Mouse (Mus musculus) MEL (cell line): Measurements from ENCODE around the gene Nf1. TPM values are rescaled to one million over a fixed set of nuclear protein-coding genes. Genes with fewer than 3 reads are reported as not detected.

ENCODE experiments used
- DNase-seq: peaks from one replicate; pipeline ENCODE4 v3.0.0; 2011; ENCODE audit warnings: low read depth, low spot score
- H3K27ac ChIP-seq: 2 replicates; pipeline ENCODE4 v1.5.1; 2012; ENCODE audit warnings: low read depth, mild to moderate bottlenecking, control low read depth, low read length, moderate library complexity; ENCODE audit not compliant: control insufficient read depth
- H3K27me3 ChIP-seq, 2 experiments: fragments of 150-350 bp in 1 of 2; sonication (generic) in 1 of 2; 2 replicates each; pipeline ENCODE4 v1.6.1; 2012; ENCODE audit warnings: low read length in 2 of 2, mild to moderate bottlenecking in 2 of 2, improper control_type of control experiment in 1 of 2, moderate library complexity in 1 of 2; ENCODE audit not compliant: insufficient read depth in 2 of 2, control insufficient read depth in 1 of 2
- H3K36me3 ChIP-seq, 2 experiments: 2 replicates each; pipeline ENCODE4 v1.6.1; 2012 to 2014; ENCODE audit warnings: low read length in 2 of 2, improper control_type of control experiment in 1 of 2, inconsistent platforms in 1 of 2, mild to moderate bottlenecking in 1 of 2; ENCODE audit not compliant: insufficient read depth in 2 of 2, control insufficient read depth in 1 of 2
- H3K4me1 ChIP-seq, 2 experiments: fragments of 150-350 bp in 1 of 2; sonication (generic) in 1 of 2; 2 replicates each; pipeline ENCODE4 v1.6.1; 2012; ENCODE audit warnings: low read length in 2 of 2, improper control_type of control experiment in 1 of 2, mild to moderate bottlenecking in 1 of 2; ENCODE audit not compliant: insufficient read depth in 2 of 2, control insufficient read depth in 1 of 2
- H3K4me3 ChIP-seq, 2 experiments: fragments of 150-350 bp in 1 of 2; sonication (generic) in 1 of 2; 2 replicates each; pipeline ENCODE4 v1.5.1; 2012; ENCODE audit warnings: low read depth in 2 of 2, low read length in 2 of 2, mild to moderate bottlenecking in 2 of 2, moderate library complexity in 2 of 2, control low read depth in 1 of 2, improper control_type of control experiment in 1 of 2; ENCODE audit not compliant: control insufficient read depth in 1 of 2, insufficient read depth in 1 of 2
- H3K79me2 ChIP-seq: 2 replicates; pipeline ENCODE4 v1.6.1; 2012; ENCODE audit warnings: mild to moderate bottlenecking, low read length, moderate library complexity; ENCODE audit not compliant: control insufficient read depth, poor library complexity, insufficient read depth
- H3K9ac ChIP-seq: 2 replicates; pipeline ENCODE4 v1.6.1; 2012; ENCODE audit warnings: low read depth, mild to moderate bottlenecking, control low read depth, low read length, moderate library complexity; ENCODE audit not compliant: control insufficient read depth, poor library complexity, severe bottlenecking
- H3K9me3 ChIP-seq: fragments of 150-350 bp; sonication (generic); replicated peaks from 2 replicates; pipeline ENCODE4 v1.6.1; 2012; ENCODE audit warnings: mild to moderate bottlenecking, low read length, improper control_type of control experiment, moderate library complexity; ENCODE audit not compliant: insufficient read depth
- BHLHE40 ChIP-seq: IDR thresholded peaks from 2 replicates; pipeline ENCODE4 v1.6.1; 2012; ENCODE audit warnings: low read depth, mild to moderate bottlenecking, inconsistent platforms, low read length, improper control_type of control experiment, borderline replicate concordance
- CHD1 ChIP-seq: IDR thresholded peaks from 2 replicates; pipeline ENCODE4 v1.6.1; 2012; ENCODE audit warnings: low read depth, mild to moderate bottlenecking, inconsistent platforms, low read length, improper control_type of control experiment
- CTCF ChIP-seq, 3 experiments: IDR thresholded peaks in 2 of 3; conservative IDR thresholded peaks in 1 of 3; 2 replicates each; pipeline ENCODE4 v1.5.1; 2011 to 2012; ENCODE audit warnings: low read length in 3 of 3, low read depth in 2 of 3, mild to moderate bottlenecking in 2 of 3, improper control_type of control experiment in 1 of 3, inconsistent platforms in 1 of 3, mixed read lengths in 1 of 3, moderate library complexity in 1 of 3; ENCODE audit not compliant: control insufficient read depth in 1 of 3, insufficient read depth in 1 of 3, poor library complexity in 1 of 3, severe bottlenecking in 1 of 3
- ELF1 ChIP-seq: IDR thresholded peaks from 2 replicates; pipeline ENCODE4 v1.6.1; 2014; ENCODE audit warnings: low read depth, mild to moderate bottlenecking, inconsistent platforms, low read length, improper control_type of control experiment, moderate library complexity
- EP300 ChIP-seq, 2 experiments: IDR thresholded peaks; 2 replicates each; pipeline ENCODE4 v1.6.1; 2011; ENCODE audit warnings: improper control_type of control experiment in 2 of 2, low read length in 2 of 2, low read depth in 1 of 2, mild to moderate bottlenecking in 1 of 2
- ETS1 ChIP-seq: IDR thresholded peaks from 2 replicates; pipeline ENCODE4 v1.6.1; 2012; ENCODE audit warnings: low read depth, mild to moderate bottlenecking, inconsistent platforms, low read length, improper control_type of control experiment, moderate library complexity
- KAT2A ChIP-seq: conservative IDR thresholded peaks from 2 replicates; pipeline ENCODE4 v1.6.1; 2012; ENCODE audit warnings: low read depth, low read length, improper control_type of control experiment, inconsistent platforms
- MAX ChIP-seq: IDR thresholded peaks from 2 replicates; pipeline ENCODE4 v1.6.1; 2011; ENCODE audit warnings: low read length, improper control_type of control experiment
- MAZ ChIP-seq: IDR thresholded peaks from 2 replicates; pipeline ENCODE4 v1.6.1; 2012; ENCODE audit warnings: low read depth, mild to moderate bottlenecking, inconsistent platforms, low read length, improper control_type of control experiment
- MXI1 ChIP-seq: IDR thresholded peaks from 2 replicates; pipeline ENCODE4 v1.6.1; 2011; ENCODE audit warnings: mild to moderate bottlenecking, low read depth, low read length, improper control_type of control experiment
- MYB ChIP-seq: IDR thresholded peaks from 2 replicates; pipeline ENCODE4 v1.6.1; 2011; ENCODE audit warnings: mild to moderate bottlenecking, low read depth, low read length, improper control_type of control experiment
- MYC ChIP-seq: IDR thresholded peaks from 2 replicates; pipeline ENCODE4 v1.6.1; 2011; ENCODE audit warnings: low read depth, mild to moderate bottlenecking, low read length, improper control_type of control experiment, moderate library complexity
- POLR2A ChIP-seq, 2 experiments: IDR thresholded peaks; 2 replicates each; pipeline ENCODE4 v1.6.1; 2011 to 2012; ENCODE audit warnings: low read length in 2 of 2, mild to moderate bottlenecking in 2 of 2, control low read depth in 1 of 2, improper control_type of control experiment in 1 of 2, low read depth in 1 of 2, moderate library complexity in 1 of 2; ENCODE audit not compliant: control insufficient read depth in 1 of 2, insufficient read depth in 1 of 2, poor library complexity in 1 of 2
- POLR2AphosphoS2 ChIP-seq: IDR thresholded peaks from 2 replicates; pipeline ENCODE4 v1.6.1; 2011; ENCODE audit warnings: low read length, improper control_type of control experiment
- POLR2AphosphoS5 ChIP-seq: IDR thresholded peaks from 2 replicates; pipeline ENCODE4 v1.6.1; 2012; ENCODE audit warnings: low read depth, borderline replicate concordance, mild to moderate bottlenecking, inconsistent platforms, low read length, moderate library complexity, mixed read lengths
- SIN3A ChIP-seq: IDR thresholded peaks from 2 replicates; pipeline ENCODE4 v1.6.1; 2012; ENCODE audit warnings: low read length, improper control_type of control experiment, inconsistent platforms
- UBTF ChIP-seq: IDR thresholded peaks from 2 replicates; pipeline ENCODE4 v1.6.1; 2012; ENCODE audit warnings: low read depth, mild to moderate bottlenecking, inconsistent platforms, low read length, improper control_type of control experiment, moderate library complexity, borderline replicate concordance; ENCODE audit not compliant: insufficient read depth
- USF1 ChIP-seq: IDR thresholded peaks from 2 replicates; pipeline ENCODE4 v1.6.1; 2014; ENCODE audit warnings: low read depth, mild to moderate bottlenecking, inconsistent platforms, low read length, improper control_type of control experiment, moderate library complexity
- USF2 ChIP-seq, 2 experiments: IDR thresholded peaks; 2 replicates each; pipeline ENCODE4 v1.6.1; 2011 to 2012; ENCODE audit warnings: improper control_type of control experiment in 2 of 2, low read length in 2 of 2, borderline replicate concordance in 1 of 2, inconsistent platforms in 1 of 2, low read depth in 1 of 2, mild to moderate bottlenecking in 1 of 2; ENCODE audit not compliant: insufficient read depth in 1 of 2
- ZC3H11A ChIP-seq: IDR thresholded peaks from 2 replicates; pipeline ENCODE4 v1.6.1; 2012; ENCODE audit warnings: low read depth, mild to moderate bottlenecking, inconsistent platforms, low read length, improper control_type of control experiment
- ZMIZ1 ChIP-seq: IDR thresholded peaks from 2 replicates; pipeline ENCODE4 v1.6.1; 2012; ENCODE audit warnings: low read depth, mild to moderate bottlenecking, inconsistent platforms, low read length, improper control_type of control experiment, moderate library complexity
- polyA plus RNA-seq, 2 experiments: library from polyadenylated mRNA; stranded (reverse) in 1 of 2; unstranded in 1 of 2; fragments of >175 nt in 1 of 2; fragments of >200 nt in 1 of 2; gene quantifications; 2 replicates each; pipeline versions ENCODE4 v1.2.1 to v1.2.4; 2012; ENCODE audit warnings: low replicate concordance in 2 of 2, low read depth in 1 of 2; ENCODE audit not compliant: insufficient read length in 2 of 2, insufficient read depth in 1 of 2, missing spikeins in 1 of 2
- total RNA-seq: library from RNA; depleted of rRNA; stranded (reverse); fragments of 300-350 nt; gene quantifications from 2 replicates; pipeline ENCODE4 v1.2.3, GENCODE M21; 2012

The Nf1 gene
- total and polyA plus RNA-seq, 3 experiments: 13.2 to 108 (median 20.3) TPM

- TF ChIP-seq SIN3A: no peak
- no peak for TF ChIP-seq ZC3H11A
- no peak for TF ChIP-seq UBTF
- TF ChIP-seq CHD1: no peak
- no peak for TF ChIP-seq USF2 (IDR thresholded peaks at IDR 0.05; ENCODE audit: borderline replicate concordance in 1 of 2, insufficient read depth in 1 of 2, low read depth in 1 of 2, low read length in 2 of 2)
- TF ChIP-seq CTCF (IDR thresholded peaks at IDR 0.05 in 2 of 3, conservative IDR thresholded peaks at IDR 0.05 in 1 of 3; ENCODE audit: control insufficient read depth in 1 of 3, insufficient read depth in 1 of 3, low read depth in 2 of 3, low read length in 3 of 3, poor library complexity in 1 of 3, severe bottlenecking in 1 of 3): no peak
- no peak for TF ChIP-seq MAZ
- TF ChIP-seq ZMIZ1: no peak
- TF ChIP-seq USF1: no peak
- no peak for TF ChIP-seq BHLHE40
- TF ChIP-seq KAT2A: no peak
- no peak for TF ChIP-seq POLR2A (IDR thresholded peaks at IDR 0.05; ENCODE audit: control insufficient read depth in 1 of 2, insufficient read depth in 1 of 2, low read depth in 1 of 2, low read length in 2 of 2, poor library complexity in 1 of 2)
- TF ChIP-seq POLR2AphosphoS5: no peak
- H3K36me3 ChIP-seq: peaks cover 0 to 5% of the 10 kb centered on the region in 2 experiments; a peak in 1 of 4 replicates
Measured at GRCm38 (mm10) chr11:79560536-79560935, 221.0 kb downstream of the Nf1 start.

GRCm38 (mm10) chr11:79563493-79563892 lies 224.0 kb downstream of the Nf1 start:
- DNase-seq: no peak

More at GRCm38 (mm10) chr11:79560536-79560935, 221.0 kb downstream of the Nf1 start:
- no peaks in the 10 kb centered on the region for H3K79me2 ChIP-seq
- no peaks in the 10 kb centered on the region for H3K9me3 ChIP-seq
- H3K27ac ChIP-seq: no peak overlapping the region
- H3K9ac ChIP-seq: no peak overlapping the region
- no peak overlapping the region for H3K4me3 ChIP-seq
- DNase-seq: no peak
- H3K27me3 ChIP-seq: no peaks in the 10 kb centered on the region
- no peaks in the 10 kb centered on the region for H3K4me1 ChIP-seq

More at GRCm38 (mm10) chr11:79563493-79563892, 224.0 kb downstream of the Nf1 start:
- Histone ChIP-seq H3K4me1 (no peaks in the 10 kb centered on the region), H3K27me3 (no peaks in the 10 kb centered on the region), H3K79me2 (no peaks in the 10 kb centered on the region), H3K4me3 (no peak overlapping the region), H3K36me3 (peaks cover 0 to 6% of the 10 kb centered on the region in 2 experiments; a peak in 1 of 4 replicates), H3K27ac (no peak overlapping the region), H3K9ac (no peak overlapping the region), H3K9me3 (no peaks in the 10 kb centered on the region)
- TF ChIP-seq ELF1 (no peak), MYC (no peak), MAX (no peak), EP300 (IDR thresholded peaks at IDR 0.05; ENCODE audit: low read depth in 1 of 2, low read length in 2 of 2) (no peak), ZC3H11A (no peak), POLR2AphosphoS5 (no peak), MXI1 (no peak), MYB (no peak), ETS1 (no peak), POLR2AphosphoS2 (no peak)
